Mouse (Mus musculus): ENCODE measurements around the gene Kcnh5. TPM values are rescaled to one million over a fixed set of nuclear protein-coding genes. Genes with fewer than 3 reads are reported as not detected.

Gene Kcnh5
- polyA plus RNA-seq, 1 experiment from 2014 or later, result 0.93 TPM

- Histone ChIP-seq H3K4me2 (replicated peaks) (no peak overlapping the region), H3K27ac (no peak overlapping the region), H3K36me3 (no peaks in the 10 kb centered on the region), H3K9ac (no peak overlapping the region), H3K4me3 (no peak overlapping the region), H3K27me3 (no peaks in the 10 kb centered on the region), H3K9me3 (replicated peaks) (no peaks in the 10 kb centered on the region), H3K4me1 (no peaks in the 10 kb centered on the region)
- no peak for ATAC-seq (ENCODE audit: low FRiP score)
- 82% methylated on average over 6 of the region's 6 CpGs for WGBS
Measured at GRCm38 (mm10) chr12:74901331-74901730, 275.8 kb downstream of the Kcnh5 start.

GRCm38 (mm10) chr12:74900777-74901176 is 276.4 kb downstream of the Kcnh5 start:
- no peak for ATAC-seq (ENCODE audit: low FRiP score)
- Histone ChIP-seq H3K4me1 (no peaks in the 10 kb centered on the region), H3K9ac (no peak overlapping the region), H3K36me3 (no peaks in the 10 kb centered on the region), H3K4me3 (no peak overlapping the region), H3K9me3 (replicated peaks) (no peaks in the 10 kb centered on the region), H3K4me2 (replicated peaks) (no peak overlapping the region), H3K27ac (no peak overlapping the region), H3K27me3 (no peaks in the 10 kb centered on the region)

- Histone ChIP-seq H3K27ac (no peak overlapping the region), H3K4me3 (no peak overlapping the region), H3K4me2 (replicated peaks) (no peak overlapping the region), H3K9me3 (replicated peaks) (no peaks in the 10 kb centered on the region), H3K27me3 (no peaks in the 10 kb centered on the region), H3K4me1 (no peaks in the 10 kb centered on the region), H3K9ac (no peak overlapping the region), H3K36me3 (no peaks in the 10 kb centered on the region)
- 94% methylated on average over 4 of the region's 4 CpGs for WGBS
- no peak for ATAC-seq (ENCODE audit: low FRiP score)
Measured at GRCm38 (mm10) chr12:74899055-74899454, 278.1 kb downstream of the Kcnh5 start.

- ATAC-seq (ENCODE audit: low FRiP score), result no peak
- 91% methylated on average over 9 of the region's 9 CpGs for WGBS
- H3K9ac ChIP-seq, result no peak overlapping the region
Measured at GRCm38 (mm10) chr12:74898211-74898610, 278.9 kb downstream of the Kcnh5 start.

GRCm38 (mm10) chr12:74894870-74895423 is 282.2 kb downstream of the Kcnh5 start:
- Histone ChIP-seq H3K4me2 (replicated peaks) (no peak overlapping the region), H3K4me3 (no peak overlapping the region), H3K27me3 (no peaks in the 10 kb centered on the region), H3K9ac (no peak overlapping the region), H3K4me1 (no peaks in the 10 kb centered on the region), H3K9me3 (replicated peaks) (no peaks in the 10 kb centered on the region), H3K36me3 (no peaks in the 10 kb centered on the region), H3K27ac (no peak overlapping the region)
- WGBS, result 85% methylated on average over 11 of the region's 11 CpGs
- no peak for ATAC-seq (ENCODE audit: low FRiP score)

More at GRCm38 (mm10) chr12:74898211-74898610, 278.9 kb downstream of the Kcnh5 start:
- Histone ChIP-seq H3K4me3 (no peak overlapping the region), H3K27ac (no peak overlapping the region), H3K36me3 (no peaks in the 10 kb centered on the region), H3K9me3 (replicated peaks) (no peaks in the 10 kb centered on the region), H3K4me2 (replicated peaks) (no peak overlapping the region), H3K27me3 (no peaks in the 10 kb centered on the region), H3K4me1 (no peaks in the 10 kb centered on the region)

- Histone ChIP-seq H3K9me3 (replicated peaks) (no peaks in the 10 kb centered on the region), H3K4me1 (no peaks in the 10 kb centered on the region), H3K4me3 (no peak overlapping the region), H3K27me3 (no peaks in the 10 kb centered on the region), H3K36me3 (no peaks in the 10 kb centered on the region), H3K27ac (no peak overlapping the region), H3K9ac (no peak overlapping the region), H3K4me2 (replicated peaks) (no peak overlapping the region)
- WGBS, result 62% methylated on average over 3 of the region's 3 CpGs
- ATAC-seq (ENCODE audit: low FRiP score), result no peak
Measured at GRCm38 (mm10) chr12:74889419-74889818, 287.7 kb downstream of the Kcnh5 start.

GRCm38 (mm10) chr12:74887064-74887463 is 290.1 kb downstream of the Kcnh5 start:
- WGBS, result 100% methylated on average over 1 of the region's 1 CpGs
- H3K4me3 ChIP-seq, result no peak overlapping the region

GRCm38 (mm10) chr12:74881344-74881743 is 295.8 kb downstream of the Kcnh5 start:
- Histone ChIP-seq H3K9ac (no peak overlapping the region), H3K4me1 (no peaks in the 10 kb centered on the region), H3K36me3 (no peaks in the 10 kb centered on the region), H3K27ac (no peak overlapping the region), H3K4me2 (replicated peaks) (no peak overlapping the region), H3K27me3 (no peaks in the 10 kb centered on the region), H3K4me3 (no peak overlapping the region), H3K9me3 (replicated peaks) (no peaks in the 10 kb centered on the region)
- no peak for ATAC-seq (ENCODE audit: low FRiP score)
- 80% methylated on average over 6 of the region's 6 CpGs for WGBS

More at GRCm38 (mm10) chr12:74887064-74887463, 290.1 kb downstream of the Kcnh5 start:
- Histone ChIP-seq H3K27ac (no peak overlapping the region), H3K9ac (no peak overlapping the region), H3K4me2 (replicated peaks) (no peak overlapping the region), H3K27me3 (no peaks in the 10 kb centered on the region), H3K4me1 (no peaks in the 10 kb centered on the region), H3K9me3 (replicated peaks) (no peaks in the 10 kb centered on the region), H3K36me3 (no peaks in the 10 kb centered on the region)
- no peak for ATAC-seq (ENCODE audit: low FRiP score)

GRCm38 (mm10) chr12:74855666-74856065 is 321.5 kb downstream of the Kcnh5 start:
- Histone ChIP-seq H3K27me3 (no peaks in the 10 kb centered on the region), H3K36me3 (no peaks in the 10 kb centered on the region), H3K4me3 (no peak overlapping the region), H3K27ac (no peak overlapping the region), H3K4me1 (no peaks in the 10 kb centered on the region), H3K9ac (no peak overlapping the region), H3K9me3 (replicated peaks) (no peaks in the 10 kb centered on the region), H3K4me2 (replicated peaks) (no peak overlapping the region)
- 70% methylated on average over 2 of the region's 2 CpGs for WGBS
- no peak for ATAC-seq (ENCODE audit: low FRiP score)

- no peaks in the 10 kb centered on the region for H3K9me3 ChIP-seq (replicated peaks)
- H3K36me3 ChIP-seq, result no peaks in the 10 kb centered on the region
- WGBS, result 77% methylated on average over 1 of the region's 1 CpGs
- H3K9ac ChIP-seq, result no peak overlapping the region
- no peak overlapping the region for H3K27ac ChIP-seq
- no peak overlapping the region for H3K4me3 ChIP-seq
- no peaks in the 10 kb centered on the region for H3K27me3 ChIP-seq
- ATAC-seq (ENCODE audit: low FRiP score), result no peak
- H3K4me1 ChIP-seq, result peaks cover 8% of the 10 kb centered on the region; the same call in 1 of the 2 replicates
- H3K4me2 ChIP-seq (replicated peaks), result no peak overlapping the region
Measured at GRCm38 (mm10) chr12:74854263-74854662, 322.9 kb downstream of the Kcnh5 start.

GRCm38 (mm10) chr12:74850323-74850722 is 326.8 kb downstream of the Kcnh5 start:
- H3K36me3 ChIP-seq, result no peaks in the 10 kb centered on the region
- H3K4me3 ChIP-seq, result no peak overlapping the region
- WGBS, result 9% methylated on average over 2 of the region's 2 CpGs
- H3K4me1 ChIP-seq, result peaks cover 8% of the 10 kb centered on the region; the same call in 1 of the 2 replicates
- no peaks in the 10 kb centered on the region for H3K27me3 ChIP-seq
- peak; percentile 72; the same call in 1 of the 2 replicates for ATAC-seq (ENCODE audit: low FRiP score)
- no peak overlapping the region for H3K9ac ChIP-seq
- H3K4me2 ChIP-seq (replicated peaks), result no peak overlapping the region
- no peak overlapping the region for H3K27ac ChIP-seq
- H3K9me3 ChIP-seq (replicated peaks), result no peaks in the 10 kb centered on the region

GRCm38 (mm10) chr12:74849912-74850311 is 327.2 kb downstream of the Kcnh5 start:
- Histone ChIP-seq H3K4me1 (peaks cover 8% of the 10 kb centered on the region; the same call in 1 of the 2 replicates), H3K4me2 (replicated peaks) (no peak overlapping the region), H3K4me3 (no peak overlapping the region), H3K27me3 (no peaks in the 10 kb centered on the region), H3K27ac (no peak overlapping the region), H3K9ac (no peak overlapping the region), H3K9me3 (replicated peaks) (no peaks in the 10 kb centered on the region), H3K36me3 (no peaks in the 10 kb centered on the region)
- no peak for ATAC-seq (ENCODE audit: low FRiP score)
- WGBS, result 84% methylated on average over 4 of the region's 4 CpGs

- Histone ChIP-seq H3K27me3 (no peaks in the 10 kb centered on the region), H3K36me3 (no peaks in the 10 kb centered on the region), H3K9ac (no peak overlapping the region), H3K4me3 (no peak overlapping the region), H3K9me3 (replicated peaks) (no peaks in the 10 kb centered on the region), H3K4me2 (replicated peaks) (no peak overlapping the region), H3K27ac (no peak overlapping the region), H3K4me1 (peaks cover 8% of the 10 kb centered on the region; the same call in 1 of the 2 replicates)
- no peak for ATAC-seq (ENCODE audit: low FRiP score)
- 82% methylated on average over 12 of the region's 12 CpGs for WGBS
Measured at GRCm38 (mm10) chr12:74848611-74849347, 328.4 kb downstream of the Kcnh5 start.

Data from hindbrain, embryonic 12.5 days (tissue).